Comparison of ENCODE assay signal across 31 mouse cellular contexts in genomic region chr19:4089128-4089527, GRCm38 (mm10). TPM values are rescaled to one million over a fixed set of nuclear protein-coding genes. Genes with fewer than 3 reads are reported as not detected.
"Had no signal": no experiment of that assay in that cellular context is flagged by ENCODE, and none has a peak within 500 bp of the region (broad histone marks: within the 10 kb centered on the region; RNA-seq: fewer than 3 reads in every experiment).

No protein-coding gene starts in this region.

- H3K27me3 ChIP-seq: hindbrain, embryonic 12.5 days; intestine, embryonic 15.5 days had no signal

- DNase-seq: gastrocnemius, adult 2 months; gastrocnemius, postnatal 10 days; gastrocnemius, postnatal 25 days; heart, adult 18-20 months; heart, postnatal 10 days; heart, postnatal 4 days; kidney, adult 18-20 months; kidney, adult 8-10 months; kidney, postnatal 10 days; kidney, postnatal 25 days; kidney, postnatal 4 days; liver; liver, embryonic 13.5 days had no signal

- ATAC-seq: hindbrain, embryonic 16.5 days; inflammation-experienced regulatory T-cells, adult 6 months; intestine, embryonic 15.5 days; intestine, postnatal 0 days had no signal

- H3K4me2 ChIP-seq: heart, embryonic 12.5 days; hindbrain, embryonic 12.5 days; hindbrain, embryonic 14.5 days; intestine, embryonic 15.5 days; limb, embryonic 12.5 days; liver, embryonic 11.5 days; liver, embryonic 13.5 days; liver, embryonic 15.5 days had no signal

- H3K4me3 ChIP-seq: gastrocnemius, adult 2 months; heart, embryonic 10.5 days; heart, embryonic 12.5 days; hindbrain, embryonic 10.5 days; hindbrain, embryonic 12.5 days; intestine, embryonic 15.5 days; left cerebral cortex, adult 2 months; limb, embryonic 10.5 days; limb, embryonic 12.5 days; liver, embryonic 13.5 days; liver, embryonic 15.5 days had no signal

- H3K9ac ChIP-seq: heart, embryonic 12.5 days; hindbrain, embryonic 12.5 days; hindbrain, embryonic 14.5 days; intestine, embryonic 15.5 days; limb, embryonic 12.5 days; liver, embryonic 13.5 days; liver, embryonic 15.5 days had no signal

- H3K9me3 ChIP-seq: heart, embryonic 10.5 days; heart, embryonic 12.5 days; hindbrain, embryonic 10.5 days; hindbrain, embryonic 12.5 days; intestine, embryonic 15.5 days; limb, embryonic 10.5 days; limb, embryonic 12.5 days; liver, embryonic 13.5 days; liver, embryonic 15.5 days had no signal

- H3K27ac ChIP-seq: gastrocnemius, adult 2 months; heart, embryonic 10.5 days; hindbrain, embryonic 10.5 days; hindbrain, embryonic 12.5 days; hindbrain, embryonic 14.5 days; intestine, embryonic 15.5 days; left cerebral cortex, adult 2 months; limb, embryonic 10.5 days; limb, embryonic 12.5 days; liver, embryonic 13.5 days; liver, embryonic 15.5 days had no signal

- H3K36me3 ChIP-seq: heart, embryonic 10.5 days; heart, embryonic 12.5 days; hindbrain, embryonic 10.5 days; hindbrain, embryonic 12.5 days; intestine, embryonic 15.5 days; limb, embryonic 10.5 days; limb, embryonic 12.5 days; liver, embryonic 13.5 days; liver, embryonic 15.5 days had no signal

- H3K4me1 ChIP-seq: heart, embryonic 10.5 days; heart, embryonic 12.5 days; hindbrain, embryonic 12.5 days had no signal

RNA-seq across cellular contexts. Expression of gene Cabp2, which starts 7.8 kb away (rescaled TPM):
- polyA plus RNA-seq: heart, embryonic 10.5 days; heart, embryonic 12.5 days; heart, embryonic 14.5 days; heart, embryonic 16.5 days; hindbrain, embryonic 10.5 days; hindbrain, embryonic 12.5 days; hindbrain, embryonic 14.5 days; hindbrain, embryonic 16.5 days; inflammation-experienced regulatory T-cells, adult 6 months; intestine, postnatal 0 days; kidney, embryonic 14.5 days; limb, embryonic 10.5 days; limb, embryonic 12.5 days; limb, embryonic 14.5 days had no signal

RNA-seq across cellular contexts. Expression of gene Gstp3, which starts 29.8 kb away (rescaled TPM):
- polyA plus RNA-seq: heart, embryonic 10.5 days; heart, embryonic 14.5 days; hindbrain, embryonic 10.5 days; hindbrain, embryonic 12.5 days; hindbrain, embryonic 14.5 days; hindbrain, embryonic 16.5 days; limb, embryonic 10.5 days; limb, embryonic 12.5 days had no signal
